ENCODE assay signal across 16 mouse cellular contexts in genomic region chr2:116923684-116924083, GRCm38 (mm10). TPM values are rescaled to one million over a fixed set of nuclear protein-coding genes. Genes with fewer than 3 reads are reported as not detected.
"Had no signal": no experiment of that assay in that cellular context is flagged by ENCODE, and none has a peak within 500 bp of the region (broad histone marks: within the 10 kb centered on the region; RNA-seq: fewer than 3 reads in every experiment).

No protein-coding gene starts in this region.

- H3K4me3 ChIP-seq: limb, embryonic 12.5 days; midbrain, embryonic 12.5 days had no signal

- H3K4me2 ChIP-seq: limb, embryonic 12.5 days; midbrain, embryonic 12.5 days had no signal

- H3K27ac ChIP-seq: kidney, postnatal 0 days; limb, embryonic 12.5 days; liver, embryonic 14.5 days; midbrain, embryonic 12.5 days had no signal

- ATAC-seq: midbrain, embryonic 16.5 days had no signal

- H3K27me3 ChIP-seq: limb, embryonic 12.5 days; midbrain, embryonic 12.5 days had no signal

- DNase-seq: kidney, adult 11 months; kidney, adult 9 months; kidney, postnatal 36 days; thymus, adult 2 months; thymus, postnatal 36 days had no signal

- H3K9ac ChIP-seq: limb, embryonic 12.5 days; liver, embryonic 14.5 days; midbrain, embryonic 12.5 days had no signal

- H3K4me1 ChIP-seq: limb, embryonic 12.5 days; midbrain, embryonic 12.5 days had no signal

- H3K36me3 ChIP-seq: limb, embryonic 12.5 days; midbrain, embryonic 12.5 days had no signal

- H3K9me3 ChIP-seq: midbrain, embryonic 12.5 days had no signal

RNA-seq across cellular contexts. Expression of gene Tmco5, which starts 45.2 kb away (rescaled TPM):
- total RNA-seq: liver, adult 2 months; megakaryocyte-erythroid progenitor cell, adult 5-6 weeks had no signal
- polyA plus RNA-seq: intestine, embryonic 14.5 days; kidney, postnatal 0 days; limb, embryonic 12.5 days; liver, adult 2 months; liver, embryonic 14.5 days; lung, embryonic 16.5 days; midbrain, embryonic 12.5 days; midbrain, embryonic 16.5 days; neural tube, embryonic 14.5 days; stomach, embryonic 14.5 days; thymus, adult 2 months had no signal
